Mouse (Mus musculus): ENCODE results near the gene Mab21l1. TPM values are rescaled to one million over a fixed set of nuclear protein-coding genes. Genes with fewer than 3 reads are reported as not detected.
A peak's percentile ranks its signal among the peaks of the same experiment; 100 is the strongest.

Mab21l1 gene
- polyA plus RNA-seq, 1 experiment from 2014 or later: 46.8 TPM

DNA sequence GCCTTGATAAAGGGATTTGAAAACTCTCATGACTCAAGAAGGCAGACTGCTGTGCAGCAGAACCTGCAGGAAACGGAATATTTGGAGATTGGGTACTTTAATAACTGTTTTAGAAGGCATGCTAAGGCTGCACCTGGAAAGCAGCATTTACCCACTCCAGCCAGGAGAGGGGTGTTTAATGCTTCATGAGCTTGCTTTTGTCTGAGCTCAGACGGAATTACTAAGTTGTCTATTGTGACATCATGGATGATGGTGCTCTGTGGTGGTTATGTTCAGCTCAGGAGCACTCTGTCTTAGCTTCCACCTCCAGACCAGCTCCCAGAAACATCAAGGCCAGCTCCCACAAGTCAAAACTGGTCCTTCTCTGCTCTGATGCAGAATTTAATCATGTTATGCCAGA lies 7.5 kb downstream of the Mab21l1 start:
- H3K27ac ChIP-seq: no peak overlapping the region; the same call in 1 of the 2 replicates
- no peak overlapping the region for H3K4me3 ChIP-seq
- H3K9ac ChIP-seq: no peak overlapping the region
- H3K4me1 ChIP-seq: peaks cover 22% of the 10 kb centered on the region
- no peaks in the 10 kb centered on the region for H3K36me3 ChIP-seq
- peaks cover 5% of the 10 kb centered on the region; the same call in 1 of the 2 replicates for H3K27me3 ChIP-seq
- WGBS: 31% methylated on average over 2 of the region's 2 CpGs
- no peaks in the 10 kb centered on the region for H3K9me3 ChIP-seq
- H3K4me2 ChIP-seq (replicated peaks): no peak overlapping the region
- no peak for ATAC-seq (ENCODE audit: low FRiP score, low read depth)

GRCm38 (mm10) chr3:55790609-55791008 lies 8.3 kb downstream of the Mab21l1 start:
- H3K4me1 ChIP-seq: peaks cover 22% of the 10 kb centered on the region

GRCm38 (mm10) chr3:55792251-55792650 lies 9.9 kb downstream of the Mab21l1 start:
- Histone ChIP-seq H3K36me3 (no peaks in the 10 kb centered on the region), H3K4me2 (replicated peaks) (no peak overlapping the region), H3K27ac (no peak overlapping the region), H3K4me3 (no peak overlapping the region), H3K4me1 (peaks cover 23% of the 10 kb centered on the region), H3K9me3 (no peaks in the 10 kb centered on the region), H3K9ac (no peak overlapping the region), H3K27me3 (no peaks in the 10 kb centered on the region)
- ATAC-seq (ENCODE audit: low FRiP score, low read depth): no peak
- 40% methylated on average over 5 of the region's 5 CpGs for WGBS

More at GRCm38 (mm10) chr3:55790609-55791008, 8.3 kb downstream of the Mab21l1 start:
- no peak overlapping the region for H3K4me2 ChIP-seq (replicated peaks)
- no peak for ATAC-seq (ENCODE audit: low FRiP score, low read depth)
- no peaks in the 10 kb centered on the region for H3K9me3 ChIP-seq
- H3K27ac ChIP-seq: no peak overlapping the region
- no peak overlapping the region for H3K4me3 ChIP-seq
- no peak overlapping the region for H3K9ac ChIP-seq
- WGBS: 73% methylated on average over 4 of the region's 4 CpGs
- H3K36me3 ChIP-seq: no peaks in the 10 kb centered on the region
- H3K27me3 ChIP-seq: peaks cover 5% of the 10 kb centered on the region; the same call in 1 of the 2 replicates

DNA sequence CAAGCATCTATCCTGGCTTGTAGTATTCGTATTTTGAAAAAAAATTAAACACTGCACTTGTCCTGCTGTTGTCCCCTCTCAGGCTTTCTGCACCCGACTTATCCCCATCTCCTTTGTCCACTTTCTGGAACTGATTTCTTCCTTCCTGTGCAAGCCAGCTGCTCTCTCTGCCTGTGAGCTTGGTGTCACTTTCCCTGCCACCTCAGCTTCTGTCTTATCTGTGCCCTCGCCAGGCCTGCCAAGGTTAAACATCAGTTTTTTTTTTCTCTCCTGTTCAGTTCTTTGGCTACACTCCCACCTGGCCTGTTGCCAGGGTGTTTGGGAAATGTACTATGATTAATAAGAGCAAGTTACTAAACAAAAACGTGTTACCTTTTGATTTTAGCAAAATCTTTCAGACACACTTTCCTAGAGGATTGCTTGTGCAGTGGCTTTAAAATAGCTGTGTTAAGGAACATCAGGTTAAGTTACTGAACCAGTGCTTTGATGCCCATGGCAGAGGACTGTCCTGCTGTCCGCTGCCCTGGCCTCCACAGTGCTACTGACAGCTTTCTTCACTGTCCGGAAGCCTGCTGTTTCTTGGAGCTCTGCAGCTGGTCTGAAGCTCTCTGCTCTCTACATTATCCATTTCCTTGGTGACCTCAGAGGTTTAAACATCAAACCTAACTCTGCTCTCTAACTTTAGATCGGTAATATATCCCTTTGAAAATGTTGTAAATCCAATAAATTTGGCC lies 11.7 kb downstream of the Mab21l1 start:
- ATAC-seq (ENCODE audit: low FRiP score, low read depth): no peak
- Histone ChIP-seq H3K36me3 (no peaks in the 10 kb centered on the region), H3K27me3 (no peaks in the 10 kb centered on the region), H3K4me1 (peaks cover 31% of the 10 kb centered on the region), H3K27ac (no peak overlapping the region), H3K9me3 (no peaks in the 10 kb centered on the region), H3K9ac (no peak overlapping the region), H3K4me2 (replicated peaks) (no peak overlapping the region), H3K4me3 (no peak overlapping the region)
- WGBS: 44% methylated on average over 7 of the region's 7 CpGs

GRCm38 (mm10) chr3:55794768-55795167 lies 12.5 kb downstream of the Mab21l1 start:
- no peak overlapping the region for H3K27ac ChIP-seq
- no peak for ATAC-seq (ENCODE audit: low FRiP score, low read depth)
- 70% methylated on average over 2 of the region's 2 CpGs for WGBS

GRCm38 (mm10) chr3:55814993-55815625 lies 32.8 kb downstream of the Mab21l1 start:
- Histone ChIP-seq H3K9me3 (no peaks in the 10 kb centered on the region), H3K27me3 (no peaks in the 10 kb centered on the region), H3K4me1 (peaks cover 28% of the 10 kb centered on the region), H3K4me3 (no peak overlapping the region), H3K27ac (no peak overlapping the region), H3K4me2 (replicated peaks) (no peak overlapping the region), H3K36me3 (peaks cover 5% of the 10 kb centered on the region; the same call in 1 of the 2 replicates), H3K9ac (no peak overlapping the region)
- 25% methylated on average over 5 of the region's 5 CpGs for WGBS
- ATAC-seq (ENCODE audit: low FRiP score, low read depth): no peak

More at GRCm38 (mm10) chr3:55794768-55795167, 12.5 kb downstream of the Mab21l1 start:
- Histone ChIP-seq H3K36me3 (no peaks in the 10 kb centered on the region), H3K27me3 (no peaks in the 10 kb centered on the region), H3K4me1 (peaks cover 26% of the 10 kb centered on the region), H3K4me3 (no peak overlapping the region), H3K4me2 (replicated peaks) (no peak overlapping the region), H3K9ac (no peak overlapping the region), H3K9me3 (no peaks in the 10 kb centered on the region)

DNA sequence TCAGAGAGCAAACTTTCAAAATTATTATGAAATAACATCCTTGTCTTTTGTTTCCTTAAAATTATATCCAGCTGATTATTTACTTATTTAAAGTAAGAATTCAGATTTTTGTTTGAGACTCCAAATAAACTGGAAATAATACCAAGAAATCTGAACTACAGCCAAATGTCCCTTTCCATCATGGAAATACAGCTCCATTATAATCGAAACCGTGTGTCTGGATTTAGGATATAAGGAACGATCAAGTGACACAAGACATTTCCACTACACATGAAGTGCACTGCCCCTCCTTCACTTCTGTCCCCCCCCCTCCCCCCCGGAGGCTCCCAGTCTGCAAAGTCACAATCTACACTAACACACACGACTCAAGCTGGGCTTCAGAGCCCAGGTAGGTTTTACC lies 33.8 kb downstream of the Mab21l1 start:
- no peaks in the 10 kb centered on the region for H3K9me3 ChIP-seq
- peaks cover 5% of the 10 kb centered on the region; the same call in 1 of the 2 replicates for H3K36me3 ChIP-seq
- no peak for ATAC-seq (ENCODE audit: low FRiP score, low read depth)
- H3K27ac ChIP-seq: no peak overlapping the region
- 25% methylated on average over 5 of the region's 5 CpGs for WGBS
- H3K27me3 ChIP-seq: no peaks in the 10 kb centered on the region
- no peak overlapping the region for H3K9ac ChIP-seq
- peaks cover 28% of the 10 kb centered on the region for H3K4me1 ChIP-seq
- H3K4me2 ChIP-seq (replicated peaks): no peak overlapping the region
- H3K4me3 ChIP-seq: no peak overlapping the region

- 34% methylated on average over 6 of the region's 6 CpGs for WGBS
- 0 out of 2 replicates have a peak overlapping the region, but pooled peaks have one; percentile 7 for H3K4me2 ChIP-seq (replicated peaks)
- no peak for ATAC-seq (ENCODE audit: low FRiP score, low read depth)
Observed at GRCm38 (mm10) chr3:55816638-55817375, 34.5 kb downstream of the Mab21l1 start.

DNA sequence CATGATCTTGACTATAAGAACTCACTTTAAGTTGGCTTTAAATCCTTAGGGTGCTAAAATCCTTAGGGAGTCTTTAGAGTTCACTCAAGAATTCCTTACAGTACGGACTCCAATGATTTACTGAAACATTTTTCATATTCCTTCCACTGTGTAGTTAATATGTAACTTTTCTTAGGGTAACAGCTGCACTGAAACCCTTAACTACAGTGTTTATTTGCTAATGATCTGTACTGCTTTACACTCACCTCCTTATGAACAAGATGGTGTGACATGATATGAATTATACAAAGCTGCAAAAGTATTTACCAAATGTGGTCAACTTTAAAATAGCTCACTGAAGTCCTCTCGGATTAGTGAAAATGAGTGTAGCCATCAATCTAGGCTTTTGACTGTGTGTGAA lies 35.8 kb downstream of the Mab21l1 start:
- 74% methylated on average over 2 of the region's 2 CpGs for WGBS
- ATAC-seq (ENCODE audit: low FRiP score, low read depth): no peak
- H3K4me1 ChIP-seq: peaks cover 25% of the 10 kb centered on the region
- H3K9ac ChIP-seq: no peak overlapping the region
- H3K27me3 ChIP-seq: no peaks in the 10 kb centered on the region
- no peaks in the 10 kb centered on the region for H3K9me3 ChIP-seq
- H3K36me3 ChIP-seq: peaks cover 5% of the 10 kb centered on the region; the same call in 1 of the 2 replicates
- no peak overlapping the region for H3K27ac ChIP-seq
- H3K4me3 ChIP-seq: no peak overlapping the region
- no peak overlapping the region for H3K4me2 ChIP-seq (replicated peaks)

More at GRCm38 (mm10) chr3:55816638-55817375, 34.5 kb downstream of the Mab21l1 start:
- H3K9me3 ChIP-seq: no peaks in the 10 kb centered on the region
- no peaks in the 10 kb centered on the region for H3K27me3 ChIP-seq
- no peak overlapping the region for H3K9ac ChIP-seq
- no peak overlapping the region for H3K4me3 ChIP-seq
- peak overlapping the region; percentile 59 for H3K27ac ChIP-seq
- peaks cover 5% of the 10 kb centered on the region; the same call in 1 of the 2 replicates for H3K36me3 ChIP-seq
- peaks cover 28% of the 10 kb centered on the region for H3K4me1 ChIP-seq

- no peak overlapping the region for H3K4me2 ChIP-seq (replicated peaks)
- no peak overlapping the region for H3K4me3 ChIP-seq
- peaks cover 20% of the 10 kb centered on the region for H3K4me1 ChIP-seq
- ATAC-seq (ENCODE audit: low FRiP score, low read depth): no peak
- H3K9me3 ChIP-seq: no peaks in the 10 kb centered on the region
- no peak overlapping the region for H3K27ac ChIP-seq
- peaks cover 5% of the 10 kb centered on the region; the same call in 1 of the 2 replicates for H3K36me3 ChIP-seq
- H3K9ac ChIP-seq: no peak overlapping the region
- no peaks in the 10 kb centered on the region for H3K27me3 ChIP-seq
Observed at GRCm38 (mm10) chr3:55819598-55819997, 37.3 kb downstream of the Mab21l1 start.

DNA sequence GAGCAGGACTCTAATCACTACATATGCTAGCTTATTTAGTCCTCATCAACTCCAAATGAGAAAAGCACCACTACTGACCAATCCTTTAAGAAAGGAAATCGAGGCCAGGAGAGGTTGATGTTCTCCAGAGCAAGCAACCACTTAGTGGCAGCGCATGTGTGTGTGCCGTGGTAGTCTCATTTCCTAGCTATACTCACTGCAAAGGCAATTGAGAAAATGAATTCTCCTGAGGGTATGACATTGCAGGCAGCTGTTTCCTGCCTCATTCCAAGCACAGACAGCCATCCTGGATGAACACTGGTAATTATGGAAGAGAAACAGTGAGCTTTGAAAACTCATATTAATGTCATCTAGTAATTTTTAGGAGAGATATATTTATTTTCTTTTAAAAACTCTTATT lies 42.6 kb downstream of the Mab21l1 start:
- ATAC-seq (ENCODE audit: low FRiP score, low read depth): 0 out of 2 replicates have a peak, but pooled peaks have one; percentile 48
- WGBS: 32% methylated on average over 3 of the region's 3 CpGs

More for the DNA sequence above, 42.6 kb downstream of the Mab21l1 start:
- Histone ChIP-seq H3K27me3 (no peaks in the 10 kb centered on the region), H3K9ac (no peak overlapping the region), H3K27ac (no peak overlapping the region), H3K9me3 (no peaks in the 10 kb centered on the region), H3K4me2 (replicated peaks) (no peak overlapping the region), H3K4me1 (peaks cover 6% of the 10 kb centered on the region), H3K36me3 (no peaks in the 10 kb centered on the region), H3K4me3 (no peak overlapping the region)
